Mouse (Mus musculus) brain, embryonic 14.5 days (tissue): ENCODE data around the gene Med13. TPM values are rescaled to one million over a fixed set of nuclear protein-coding genes. Genes with fewer than 3 reads are reported as not detected.

Experiments
- DNase-seq: peaks from one replicate; pipeline ENCODE4 v3.0.0-alpha.2; 2011; ENCODE audit warnings: low read depth
- CTCF ChIP-seq: fragments of 200-500 bp; IDR thresholded peaks from 2 replicates; pipeline ENCODE4 v1.5.1; 2012; ENCODE audit warnings: inconsistent platforms, mild to moderate bottlenecking, moderate library complexity, borderline replicate concordance; ENCODE audit not compliant: insufficient read depth, insufficient read length; ENCODE audit errors: extremely low read depth
- POLR2A ChIP-seq: fragments of 200-500 bp; IDR thresholded peaks from 2 replicates; pipeline ENCODE4 v1.6.1; 2012; ENCODE audit warnings: mild to moderate bottlenecking, inconsistent platforms, borderline replicate concordance; ENCODE audit not compliant: poor library complexity, insufficient read depth, insufficient read length, severe bottlenecking; ENCODE audit errors: extremely low read depth
- polyA plus RNA-seq: library from polyadenylated mRNA; depleted of rRNA; stranded (reverse); fragments of >200 nt; gene quantifications from 2 replicates; pipeline ENCODE4 v1.2.3, GENCODE M21; 2012; rRNA removed

The Med13 gene
- polyA plus RNA-seq, 1 experiment: 30.3 TPM

- TF ChIP-seq POLR2A: no peak
- TF ChIP-seq CTCF: no peak
- DNase-seq: no peak
Measured at GRCm38 (mm10) chr11:86253342-86253741, 104.1 kb downstream of the Med13 start.

- DNase-seq: no peak
- TF ChIP-seq POLR2A: no peak
Measured at GRCm38 (mm10) chr11:86232446-86232845, 125.0 kb downstream of the Med13 start.

- TF ChIP-seq POLR2A (no peak), CTCF (no peak)
- DNase-seq: no peak
Measured at GRCm38 (mm10) chr11:86231781-86232350, 125.5 kb downstream of the Med13 start.

- DNase-seq: no peak
- TF ChIP-seq POLR2A (no peak), CTCF (no peak)
Measured at GRCm38 (mm10) chr11:86226646-86227180, 130.7 kb downstream of the Med13 start.

GRCm38 (mm10) chr11:86225761-86226160, 131.6 kb downstream of the Med13 start:
- TF ChIP-seq POLR2A (no peak), CTCF (no peak)
- no peak for DNase-seq

Other genes with a start within 250 kb of the Med13 start
- gene Brip1, start 156.4 kb downstream of the Med13 start, polyA plus RNA-seq: 1.6 and 1.7 TPM in 2 replicates
- 27.3 and 35.9 TPM in 2 replicates for gene Ints2, start 100.0 kb downstream of the Med13 start, polyA plus RNA-seq
- 6.3 and 8.3 TPM in 2 replicates for gene Rnft1, start 127.1 kb upstream of the Med13 start, polyA plus RNA-seq
- 25.5 and 28.5 TPM in 2 replicates for gene Rps6kb1, start 187.2 kb upstream of the Med13 start, polyA plus RNA-seq
- gene Tubd1, start 187.4 kb upstream of the Med13 start, polyA plus RNA-seq: 4.4 and 6.6 TPM in 2 replicates